In the genomic region with DNA sequence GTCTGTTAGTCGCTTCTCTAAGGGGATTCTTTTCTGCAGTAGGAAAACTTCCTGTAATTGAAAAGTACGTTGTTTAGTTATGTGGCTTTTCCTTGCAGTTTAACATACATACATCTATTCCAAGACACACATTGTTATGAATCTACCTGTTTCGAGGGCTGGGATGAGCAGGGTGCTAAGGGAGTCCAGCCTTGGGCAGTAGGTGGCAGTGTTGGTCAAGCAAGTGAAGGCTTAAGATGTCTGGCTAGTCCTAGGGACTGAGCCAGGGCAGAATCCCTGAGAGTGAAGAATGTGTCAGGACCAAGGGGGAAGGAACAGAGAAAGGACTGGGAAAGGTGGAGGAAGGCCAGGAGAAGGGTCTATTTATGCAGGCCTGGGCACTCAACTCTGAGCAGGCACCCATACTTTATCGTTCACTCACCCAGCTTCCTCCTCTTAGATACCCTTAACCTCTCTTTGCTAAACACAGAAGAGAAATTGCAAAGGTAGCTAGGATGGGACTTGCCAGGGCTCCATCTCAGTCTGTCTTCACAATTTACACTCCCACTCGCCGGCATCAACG, we compare ENCODE assay signal across 9 mouse cellular contexts. TPM values are rescaled to one million over a fixed set of nuclear protein-coding genes. Genes with fewer than 3 reads are reported as not detected.
DNase-seq lines count a peak whose midpoint lies in the region; ATAC-seq and TF ChIP-seq lines count a peak whose summit lies in the region.
"Had no signal": no experiment of that assay in that cellular context is flagged by ENCODE, and none has a peak within 500 bp of the region (broad histone marks: within the 10 kb centered on the region; RNA-seq: fewer than 3 reads in every experiment).

No protein-coding gene starts in this region.

- no peaks in the 10 kb centered on the region for H3K9me3 ChIP-seq in forebrain, embryonic 10.5 days
- H3K9me3 ChIP-seq in forebrain, embryonic 12.5 days: no peaks in the 10 kb centered on the region
- no peaks in the 10 kb centered on the region for H3K9me3 ChIP-seq in intestine, postnatal 0 days (ENCODE audit: control insufficient read depth)
- no peaks in the 10 kb centered on the region for H3K9me3 ChIP-seq in midbrain, embryonic 13.5 days
- H3K9me3 ChIP-seq: liver, embryonic 15.5 days had no signal

- no peak for ATAC-seq in forebrain, embryonic 12.5 days (ENCODE audit: low FRiP score)
- no peak for ATAC-seq in intestine, postnatal 0 days
- ATAC-seq in midbrain, embryonic 13.5 days: peak; percentile 68; the same call in 1 of the 2 replicates

- no peaks in the 10 kb centered on the region for H3K4me1 ChIP-seq in forebrain, embryonic 10.5 days
- H3K4me1 ChIP-seq in forebrain, embryonic 12.5 days: no peaks in the 10 kb centered on the region; the same call in 1 of the 2 replicates
- H3K4me1 ChIP-seq in intestine, postnatal 0 days (replicated peaks; ENCODE audit: control insufficient read depth, insufficient read depth, low read length): no peaks in the 10 kb centered on the region
- H3K4me1 ChIP-seq in midbrain, embryonic 13.5 days (replicated peaks): 0 out of 2 replicates have a peak, but pooled peaks cover 3% of the 10 kb centered on the region
- H3K4me1 ChIP-seq: liver, embryonic 15.5 days had no signal

- 54% methylated on average over 7 of the region's 7 CpGs for WGBS in forebrain, embryonic 10.5 days
- 56% methylated on average over 7 of the region's 7 CpGs for WGBS in forebrain, embryonic 12.5 days
- 46% methylated on average over 7 of the region's 7 CpGs for WGBS in intestine, postnatal 0 days
- WGBS in midbrain, embryonic 13.5 days: 58% methylated on average over 7 of the region's 7 CpGs

- peak; percentile 37 for DNase-seq in forebrain, embryonic 10.5 days (ENCODE audit: extremely low spot score, low spot score)
- peak; percentile 56 for DNase-seq in cerebellum, adult 8-10 months
- DNase-seq in frontal cortex, postnatal 25 days (ENCODE audit: low spot score in 2 of 2): peak; percentile 62 to 66
- DNase-seq in left cerebral cortex, postnatal 25 days (ENCODE audit: low spot score in 2 of 2): peak; percentile 66 to 79
- peak; percentile 86 for DNase-seq in testis, postnatal 10 days (ENCODE audit: low spot score)

- H3K27me3 ChIP-seq in forebrain, embryonic 10.5 days (ENCODE audit: poor library complexity, severe bottlenecking): no peaks in the 10 kb centered on the region
- H3K27me3 ChIP-seq in forebrain, embryonic 12.5 days: no peaks in the 10 kb centered on the region
- H3K27me3 ChIP-seq in intestine, postnatal 0 days (replicated peaks; ENCODE audit: control insufficient read depth, insufficient read depth, low read length): no peaks in the 10 kb centered on the region
- H3K27me3 ChIP-seq in midbrain, embryonic 13.5 days: no peaks in the 10 kb centered on the region
- H3K27me3 ChIP-seq: liver, embryonic 15.5 days had no signal

- no peak overlapping the region for H3K27ac ChIP-seq in forebrain, embryonic 10.5 days
- H3K27ac ChIP-seq in forebrain, embryonic 12.5 days: no peak overlapping the region
- no peak overlapping the region for H3K27ac ChIP-seq in intestine, postnatal 0 days (ENCODE audit: low read depth, low read length)
- H3K27ac ChIP-seq in midbrain, embryonic 13.5 days: no peak overlapping the region
- H3K27ac ChIP-seq: liver, embryonic 15.5 days had no signal

- intact Hi-C loops in left cerebral cortex, postnatal 25 days (cut with DNase I): loop anchor here (5.0 kb wide), 2 partner anchors 542 to 1682 kb away; no protein-coding TSS in a partner anchor

- no peak overlapping the region for H3K4me2 ChIP-seq in forebrain, embryonic 12.5 days
- no peak overlapping the region for H3K4me2 ChIP-seq in intestine, postnatal 0 days (replicated peaks; ENCODE audit: low read depth)
- H3K4me2 ChIP-seq in midbrain, embryonic 13.5 days (replicated peaks): no peak overlapping the region
- H3K4me2 ChIP-seq: liver, embryonic 15.5 days had no signal

- TF ChIP-seq CTCF in intestine, postnatal 0 days (IDR thresholded peaks at IDR 0.05; ENCODE audit: low read depth): peak; percentile 92

- no peak overlapping the region for H3K9ac ChIP-seq in forebrain, embryonic 12.5 days
- H3K9ac ChIP-seq in intestine, postnatal 0 days (ENCODE audit: low read depth, low read length): no peak overlapping the region
- no peak overlapping the region for H3K9ac ChIP-seq in midbrain, embryonic 13.5 days (replicated peaks)
- H3K9ac ChIP-seq: liver, embryonic 15.5 days had no signal

- no peaks in the 10 kb centered on the region for H3K36me3 ChIP-seq in forebrain, embryonic 10.5 days (replicated peaks)
- H3K36me3 ChIP-seq in forebrain, embryonic 12.5 days (replicated peaks): no peaks in the 10 kb centered on the region
- no peaks in the 10 kb centered on the region for H3K36me3 ChIP-seq in intestine, postnatal 0 days (ENCODE audit: control insufficient read depth, insufficient read depth)
- no peaks in the 10 kb centered on the region for H3K36me3 ChIP-seq in midbrain, embryonic 13.5 days
- H3K36me3 ChIP-seq: liver, embryonic 15.5 days had no signal

- no peak overlapping the region for H3K4me3 ChIP-seq in forebrain, embryonic 10.5 days
- no peak overlapping the region for H3K4me3 ChIP-seq in forebrain, embryonic 12.5 days (replicated peaks)
- no peak overlapping the region for H3K4me3 ChIP-seq in intestine, postnatal 0 days (ENCODE audit: low read depth, low read length)
- H3K4me3 ChIP-seq in midbrain, embryonic 13.5 days (replicated peaks): no peak overlapping the region
- H3K4me3 ChIP-seq: liver, embryonic 15.5 days had no signal

RNA-seq across cellular contexts. Expression of gene Dhx32, which starts 23.2 kb away (rescaled TPM):
- polyA plus RNA-seq in forebrain, embryonic 10.5 days (2016; fragmentation: Nextera tagmentation; extraction: Ambion mirVana): 79.9 and 85.4 TPM in 2 replicates
- polyA plus RNA-seq in forebrain, embryonic 12.5 days (2016; fragmentation: Nextera tagmentation; extraction: Ambion mirVana): 55.7 and 60.5 TPM in 2 replicates
- 43.8 and 50.2 TPM in 2 replicates for polyA plus RNA-seq in intestine, postnatal 0 days (2015; fragmentation: Nextera tagmentation; extraction: Ambion mirVana)
- total RNA-seq in left cerebral cortex, postnatal 25 days (2021): 10 to 100 TPM; 36.6 to 39.8 TPM
- 45.8 and 46.9 TPM in 2 replicates for polyA plus RNA-seq in midbrain, embryonic 13.5 days (2015; fragmentation: Nextera tagmentation; extraction: Ambion mirVana)

RNA-seq across cellular contexts. Expression of gene Fank1, which starts 29.0 kb away (rescaled TPM):
- polyA plus RNA-seq in forebrain, embryonic 10.5 days (2016; fragmentation: Nextera tagmentation; extraction: Ambion mirVana): 0.57 and 1.0 TPM in 2 replicates
- 1.5 TPM in 2 replicates for polyA plus RNA-seq in forebrain, embryonic 12.5 days (2016; fragmentation: Nextera tagmentation; extraction: Ambion mirVana)
- polyA plus RNA-seq in intestine, postnatal 0 days (2015; fragmentation: Nextera tagmentation; extraction: Ambion mirVana): 0.17 and 0.42 TPM in 2 replicates
- 1 to 10 TPM; 3.7 to 3.9 TPM for total RNA-seq in left cerebral cortex, postnatal 25 days (2021)
- 2.7 and 3.8 TPM in 2 replicates for polyA plus RNA-seq in midbrain, embryonic 13.5 days (2015; fragmentation: Nextera tagmentation; extraction: Ambion mirVana)
- polyA plus RNA-seq: liver, embryonic 15.5 days had no signal
